In genomic region chr4:135246866-135247756, GRCm38 (mm10) we compare ENCODE assay signal across 11 mouse cellular contexts. TPM values are rescaled to one million over a fixed set of nuclear protein-coding genes. Genes with fewer than 3 reads are reported as not detected.
DNase-seq lines count a peak whose midpoint lies in the region; ATAC-seq and TF ChIP-seq lines count a peak whose summit lies in the region.
"Had no signal": no experiment of that assay in that cellular context is flagged by ENCODE, and none has a peak within 500 bp of the region (broad histone marks: within the 10 kb centered on the region; RNA-seq: fewer than 3 reads in every experiment).

No protein-coding gene starts in this region.

- peaks cover 47% of the 10 kb centered on the region for H3K4me1 ChIP-seq in kidney, embryonic 16.5 days (ENCODE audit: insufficient read depth, low read length)
- peaks cover 53% of the 10 kb centered on the region for H3K4me1 ChIP-seq in bone marrow macrophage, adult 2 months (ENCODE audit: control insufficient read depth, insufficient read depth, low read length)

- ATAC-seq in frontal cortex, adult (ENCODE audit: low TSS enrichment): peak; percentile 50; the same call in 1 of the 2 replicates
- ATAC-seq in kidney, embryonic 16.5 days (ENCODE audit: low FRiP score, low TSS enrichment): no peak
- ATAC-seq: activated CD4-positive, CD25-positive, alpha-beta regulatory T cell, adult 4 months had no signal

- H3K4me2 ChIP-seq in kidney, embryonic 16.5 days (replicated peaks; ENCODE audit: low read depth, low read length): no peak overlapping the region
- H3K4me2 ChIP-seq: lung, embryonic 15.5 days had no signal

- 69% methylated on average over 23 of the region's 23 CpGs for WGBS in kidney, embryonic 16.5 days
- 79% methylated on average over 23 of the region's 23 CpGs for WGBS in macrophage (ENCODE audit: missing documents)

- TF ChIP-seq POLR2A in bone marrow macrophage, adult 2 months (IDR thresholded peaks at IDR 0.05; ENCODE audit: borderline replicate concordance, low read depth, low read length): no peak

- H3K9ac ChIP-seq in kidney, embryonic 16.5 days (replicated peaks; ENCODE audit: low read length): 0 out of 2 replicates have a peak overlapping the region, but pooled peaks have one; percentile 5
- H3K9ac ChIP-seq: lung, embryonic 15.5 days had no signal

- H3K4me3 ChIP-seq in kidney, embryonic 16.5 days (ENCODE audit: low read length): no peak overlapping the region
- peak overlapping the region; percentile 4; the same call in 1 of the 2 replicates for H3K4me3 ChIP-seq in bone marrow macrophage, adult 2 months (ENCODE audit: insufficient read depth, low read length)
- H3K4me3 ChIP-seq in macrophage (ENCODE audit: inconsistent target): no peak overlapping the region
- no peak overlapping the region for H3K4me3 ChIP-seq in layer of hippocampus, adult 2 months
- H3K4me3 ChIP-seq: lung, embryonic 15.5 days had no signal

- DNase-seq in frontal cortex, postnatal 10 days (ENCODE audit: low spot score in 2 of 2): no peak
- DNase-seq in kidney, postnatal 36 days: no peak
- no peak for DNase-seq in ovary, postnatal 36 days (ENCODE audit: low spot score)
- DNase-seq in layer of hippocampus, adult 2 months (ENCODE audit: low spot score in 2 of 2): no peak
- DNase-seq: cerebellum, adult 9-11 months had no signal

- H3K79me2 ChIP-seq in macrophage (ENCODE audit: inconsistent target): peaks cover 100% of the 10 kb centered on the region

- peaks cover 9% of the 10 kb centered on the region; the same call in 1 of the 2 replicates for H3K36me3 ChIP-seq in kidney, embryonic 16.5 days (ENCODE audit: insufficient read depth, low read length)
- peaks cover 22% of the 10 kb centered on the region for H3K36me3 ChIP-seq in macrophage (ENCODE audit: inconsistent target)
- H3K36me3 ChIP-seq: lung, embryonic 15.5 days had no signal

- no peaks in the 10 kb centered on the region for H3K27me3 ChIP-seq in kidney, embryonic 16.5 days (ENCODE audit: insufficient read depth, low read length)
- H3K27me3 ChIP-seq: lung, embryonic 15.5 days had no signal

- H3K27ac ChIP-seq in kidney, embryonic 16.5 days (ENCODE audit: low read length): peak overlapping the region; percentile 83
- H3K27ac ChIP-seq in bone marrow macrophage, adult 2 months (ENCODE audit: insufficient read depth, low read depth, low read length): peak overlapping the region; percentile 75
- peak overlapping the region; percentile 22; the same call in 1 of the 2 replicates for H3K27ac ChIP-seq in macrophage
- H3K27ac ChIP-seq in layer of hippocampus, adult 2 months: no peak overlapping the region

- no peak for TF ChIP-seq CTCF in bone marrow macrophage, adult 2 months (IDR thresholded peaks at IDR 0.05; ENCODE audit: low read depth, low read length)
- TF ChIP-seq CTCF in layer of hippocampus, adult 2 months (conservative IDR thresholded peaks at IDR 0.05): no peak

- H3K9me3 ChIP-seq in kidney, embryonic 16.5 days (ENCODE audit: low read length): no peaks in the 10 kb centered on the region
- H3K9me3 ChIP-seq: lung, embryonic 15.5 days had no signal

RNA-seq across cellular contexts. Expression of gene Clic4, which starts 25.5 kb away (rescaled TPM):
- polyA plus RNA-seq in kidney, embryonic 16.5 days (2015; fragmentation: Nextera tagmentation; extraction: Ambion mirVana): 209 and 228 TPM in 2 replicates
- polyA plus RNA-seq in bone marrow macrophage, adult 2 months (2012; ENCODE audit: insufficient read depth, insufficient read length, missing spikeins): 121 and 131 TPM in 2 replicates
- total RNA-seq in macrophage (2018; cell fraction: chromatin; rRNA removed): 1,000 to 10,000 TPM in 4 of 26 experiments, 100 to 1,000 TPM in 12, 10 to 100 TPM in 10; 44.7 to 1,202 (median 255) TPM
- total RNA-seq in macrophage (2018; cell fraction: cytosol; rRNA removed): 1,000 to 10,000 TPM in 1 of 26 experiments, 100 to 1,000 TPM in 25; 181 to 1,494 (median 243) TPM
- total RNA-seq in macrophage (2018; cell fraction: nucleus; rRNA removed): 1,000 to 10,000 TPM in 4 of 26 experiments, 100 to 1,000 TPM in 21, 10 to 100 TPM in 1; 96.8 to 1,122 (median 483) TPM
- polyA plus RNA-seq in macrophage (2018): 149 to 188 TPM (median 173 TPM) in 3 replicates
- total RNA-seq in layer of hippocampus, adult 2 months (2021): 10 to 100 TPM; 31.2 to 34.2 TPM
